Mouse (Mus musculus) lung, embryonic 15.5 days (tissue): ENCODE data around the gene 4933405O20Rik. TPM values are rescaled to one million over a fixed set of nuclear protein-coding genes. Genes with fewer than 3 reads are reported as not detected.

Experiments
- ATAC-seq: fragments of 200-750 bp; cut with Nextera tagmentation; 2 replicates; pipeline ENCODE4 v1.8.0; 2017; ENCODE audit warnings: moderate number of reproducible peaks, borderline replicate concordance; ENCODE audit not compliant: low FRiP score, low TSS enrichment; ENCODE audit errors: extremely low read depth
- H3K27ac ChIP-seq: fragments of 300-500 bp; sonication (generic); 2 replicates; pipeline ENCODE4 v1.5.1; 2015; ENCODE audit warnings: moderate library complexity, mild to moderate bottlenecking, inconsistent platforms
- H3K27me3 ChIP-seq: fragments of 300-500 bp; sonication (generic); 2 replicates; pipeline ENCODE4 v1.6.1; 2015; ENCODE audit warnings: inconsistent platforms
- H3K36me3 ChIP-seq: fragments of 300-500 bp; sonication (generic); 2 replicates; pipeline ENCODE4 v1.6.1; 2015; ENCODE audit warnings: inconsistent platforms
- H3K4me1 ChIP-seq: fragments of 300-500 bp; sonication (generic); 2 replicates; pipeline ENCODE4 v1.6.1; 2015; ENCODE audit warnings: inconsistent platforms
- H3K4me2 ChIP-seq: fragments of 300-500 bp; sonication (generic); 2 replicates; pipeline ENCODE4 v1.6.1; 2015; ENCODE audit warnings: inconsistent platforms, mild to moderate bottlenecking, moderate library complexity
- H3K4me3 ChIP-seq: fragments of 300-500 bp; sonication (generic); 2 replicates; pipeline ENCODE4 v1.5.1; 2015; ENCODE audit warnings: mild to moderate bottlenecking, inconsistent platforms
- H3K9ac ChIP-seq: fragments of 300-500 bp; sonication (generic); 2 replicates; pipeline ENCODE4 v1.6.1; 2015; ENCODE audit warnings: inconsistent platforms
- H3K9me3 ChIP-seq: fragments of 300-500 bp; sonication (generic); 2 replicates; pipeline ENCODE4 v1.6.1; 2016; ENCODE audit warnings: inconsistent platforms
- WGBS: fragments of 180-500 bp; shearing (Covaris S2); methylation state at CpG from one replicate; pipeline ENCODE4 v1.1.7; 2015; 5-methylcytosine and 5-hydroxymethylcytosine counted together
- polyA plus RNA-seq: library from polyadenylated mRNA; unstranded; fragments of >200 nt; fragmentation: Nextera tagmentation; extraction: Ambion mirVana; gene quantifications from 2 replicates; pipeline ENCODE4 v1.2.1, GENCODE M21; 2015

Gene 4933405O20Rik
- not detected in 2 replicates for polyA plus RNA-seq

- H3K4me1 ChIP-seq = no peaks in the 10 kb centered on the region
- H3K4me2 ChIP-seq = no peak within 1 kb of the TSS
- H3K36me3 ChIP-seq = no peaks in the 10 kb centered on the region
- no peak for ATAC-seq
- H3K27me3 ChIP-seq = no peaks in the 10 kb centered on the region
- no peak within 1 kb of the TSS for H3K4me3 ChIP-seq
- no peak within 1 kb of the TSS for H3K27ac ChIP-seq
- H3K9me3 ChIP-seq = no peaks in the 10 kb centered on the region
- no peak within 1 kb of the TSS for H3K9ac ChIP-seq
- WGBS = 62% methylated on average over 3 of the region's 3 CpGs
Observed at GRCm38 (mm10) chr7:50598890-50599289, at the start of gene 4933405O20Rik. Gene 4933405O20Rik (plus strand): TSS chr7:50599190.

GRCm38 (mm10) chr7:50549572-50549971, 49.4 kb upstream of the 4933405O20Rik start:
- Histone ChIP-seq H3K4me3 (no peak overlapping the region), H3K9ac (no peak overlapping the region), H3K4me1 (no peaks in the 10 kb centered on the region), H3K27ac (no peak overlapping the region), H3K27me3 (no peaks in the 10 kb centered on the region), H3K4me2 (no peak overlapping the region), H3K9me3 (no peaks in the 10 kb centered on the region), H3K36me3 (no peaks in the 10 kb centered on the region)
- no peak for ATAC-seq
- 73% methylated on average over 3 of the region's 3 CpGs for whole genome bisulfite sequencing

DNA sequence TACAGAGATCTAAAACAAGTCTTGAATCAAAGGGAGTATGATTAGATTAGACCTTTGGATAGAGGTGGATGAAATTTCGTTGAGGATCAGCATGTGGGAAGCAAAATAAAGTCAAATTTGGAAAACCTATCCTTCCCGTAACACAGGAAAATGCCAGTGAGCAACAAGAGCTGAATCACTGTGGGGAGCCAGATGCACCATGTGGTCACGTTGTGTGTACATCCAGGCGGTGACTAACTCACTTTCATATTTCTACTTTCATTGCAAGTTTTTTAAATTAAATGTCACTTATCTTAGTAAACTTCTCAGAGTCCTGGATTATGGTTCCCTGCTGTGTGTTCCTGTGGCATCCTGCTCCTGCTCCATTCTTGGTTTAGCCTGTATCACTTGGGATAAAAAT, 47.6 kb upstream of the 4933405O20Rik start:
- Histone ChIP-seq H3K4me3 (no peak overlapping the region), H3K27me3 (no peaks in the 10 kb centered on the region), H3K36me3 (no peaks in the 10 kb centered on the region), H3K4me1 (no peaks in the 10 kb centered on the region), H3K9ac (no peak overlapping the region), H3K27ac (no peak overlapping the region), H3K9me3 (no peaks in the 10 kb centered on the region), H3K4me2 (no peak overlapping the region)
- 71% methylated on average over 4 of the region's 4 CpGs for WGBS
- ATAC-seq = no peak

- Histone ChIP-seq H3K9ac (no peak overlapping the region), H3K9me3 (no peaks in the 10 kb centered on the region), H3K27ac (no peak overlapping the region), H3K4me1 (no peaks in the 10 kb centered on the region), H3K4me2 (no peak overlapping the region), H3K36me3 (no peaks in the 10 kb centered on the region), H3K27me3 (no peaks in the 10 kb centered on the region), H3K4me3 (no peak overlapping the region)
- ATAC-seq = no peak
- 77% methylated on average over 3 of the region's 3 CpGs for WGBS
Observed at GRCm38 (mm10) chr7:50562708-50563107, 36.3 kb upstream of the 4933405O20Rik start.

DNA sequence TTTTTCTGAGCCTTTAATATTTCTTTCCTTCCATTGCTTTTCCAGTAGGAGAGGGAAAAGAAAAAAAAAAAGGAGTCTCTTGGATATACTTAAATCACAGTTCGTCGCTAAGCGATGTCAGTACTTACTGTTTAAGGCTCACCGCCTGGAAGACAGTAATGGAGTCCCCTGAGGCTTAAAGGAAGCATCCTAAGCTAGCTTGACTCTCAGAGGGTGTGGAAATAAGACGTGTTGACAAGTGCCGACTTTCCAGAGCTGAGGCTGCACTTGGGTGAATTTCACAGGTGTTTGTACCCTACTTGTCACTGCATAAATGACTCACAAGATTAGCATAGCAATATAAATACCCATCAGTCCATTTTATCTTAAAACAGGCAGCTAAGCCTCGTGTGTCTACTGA, 25.1 kb upstream of the 4933405O20Rik start:
- no peaks in the 10 kb centered on the region for H3K36me3 ChIP-seq
- no peak for ATAC-seq
- no peaks in the 10 kb centered on the region for H3K9me3 ChIP-seq
- H3K4me3 ChIP-seq = no peak overlapping the region
- H3K27me3 ChIP-seq = no peaks in the 10 kb centered on the region
- H3K4me1 ChIP-seq = no peaks in the 10 kb centered on the region
- H3K27ac ChIP-seq = no peak overlapping the region
- H3K9ac ChIP-seq = no peak overlapping the region
- WGBS = 55% methylated on average over 7 of the region's 7 CpGs
- H3K4me2 ChIP-seq = no peak overlapping the region

DNA sequence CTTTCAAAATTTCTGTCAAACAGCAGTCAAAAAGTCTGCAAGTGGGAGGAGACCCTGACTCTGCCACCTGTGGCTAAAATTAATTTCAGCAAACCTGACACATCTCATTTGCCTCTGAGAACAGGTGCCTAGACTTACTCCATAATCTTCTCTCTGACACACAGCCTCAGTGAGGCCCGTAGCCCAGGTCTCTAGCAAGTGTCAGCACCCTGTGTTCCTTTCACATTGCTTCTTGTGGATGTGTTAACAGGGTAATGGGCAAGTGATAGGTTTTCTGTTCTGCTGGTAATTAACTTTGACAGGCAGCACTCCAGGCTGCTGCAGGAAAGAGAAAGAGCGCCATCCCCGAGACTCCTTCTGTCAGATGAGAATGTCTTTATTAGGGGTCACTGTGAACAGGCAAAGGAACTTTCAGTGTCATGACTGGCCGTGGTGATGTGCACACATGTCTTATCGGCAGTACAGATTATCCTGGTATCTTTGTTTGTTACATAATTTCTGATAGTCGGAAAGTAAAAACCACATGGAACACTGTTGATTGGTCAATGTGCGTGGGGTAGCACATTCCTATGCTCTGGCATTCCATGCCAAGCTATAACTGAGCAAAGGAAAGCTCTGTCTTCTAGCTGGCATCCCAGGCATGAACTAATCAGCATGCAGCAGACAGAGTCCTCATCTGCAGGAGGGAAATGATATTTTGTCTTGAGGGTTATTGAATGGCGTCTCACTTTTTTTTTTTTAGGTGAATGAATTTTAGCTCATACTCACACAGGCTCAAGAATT, 10.2 kb upstream of the 4933405O20Rik start:
- Histone ChIP-seq H3K36me3 (no peaks in the 10 kb centered on the region), H3K9me3 (no peaks in the 10 kb centered on the region), H3K4me2 (no peak overlapping the region), H3K27me3 (no peaks in the 10 kb centered on the region), H3K4me1 (no peaks in the 10 kb centered on the region), H3K4me3 (no peak overlapping the region), H3K27ac (no peak overlapping the region), H3K9ac (no peak overlapping the region)
- no peak for ATAC-seq
- 67% methylated on average over 8 of the region's 8 CpGs for WGBS

GRCm38 (mm10) chr7:50614101-50614500, 15.1 kb downstream of the 4933405O20Rik start:
- WGBS = 52% methylated on average over 2 of the region's 2 CpGs
- no peaks in the 10 kb centered on the region for H3K4me1 ChIP-seq
- H3K36me3 ChIP-seq = no peaks in the 10 kb centered on the region

DNA sequence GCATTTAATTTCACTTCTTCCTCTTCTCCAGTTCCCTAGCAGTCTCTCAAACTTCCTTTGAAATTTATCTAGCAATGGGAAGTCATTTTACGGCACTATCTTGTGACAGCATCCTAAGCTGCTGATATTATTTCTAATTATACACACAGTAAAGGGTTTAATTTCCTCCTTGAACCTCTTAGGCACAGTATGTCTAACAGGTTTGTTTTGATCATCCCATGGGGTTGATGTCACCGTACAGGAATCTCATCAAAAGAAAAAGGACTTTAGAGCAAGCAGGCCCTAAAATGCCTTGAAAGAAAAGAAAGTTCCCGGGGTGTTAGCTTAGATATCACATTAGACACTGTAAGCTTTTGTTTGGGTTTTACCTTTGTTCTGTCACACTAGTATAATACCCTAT, 30.2 kb downstream of the 4933405O20Rik start:
- ATAC-seq = no peak

More at GRCm38 (mm10) chr7:50614101-50614500, 15.1 kb downstream of the 4933405O20Rik start:
- Histone ChIP-seq H3K27me3 (no peaks in the 10 kb centered on the region), H3K9me3 (no peaks in the 10 kb centered on the region), H3K4me2 (no peak overlapping the region), H3K27ac (no peak overlapping the region), H3K9ac (no peak overlapping the region), H3K4me3 (no peak overlapping the region)
- ATAC-seq = no peak

GRCm38 (mm10) chr7:50633147-50633546, 34.2 kb downstream of the 4933405O20Rik start:
- Histone ChIP-seq H3K9ac (no peak overlapping the region), H3K4me1 (no peaks in the 10 kb centered on the region), H3K4me2 (no peak overlapping the region), H3K27ac (no peak overlapping the region), H3K27me3 (no peaks in the 10 kb centered on the region), H3K9me3 (no peaks in the 10 kb centered on the region), H3K4me3 (no peak overlapping the region), H3K36me3 (no peaks in the 10 kb centered on the region)
- WGBS = 73% methylated on average over 2 of the region's 2 CpGs
- no peak for ATAC-seq

More for the DNA sequence above, 30.2 kb downstream of the 4933405O20Rik start:
- Histone ChIP-seq H3K36me3 (no peaks in the 10 kb centered on the region), H3K27ac (no peak overlapping the region), H3K4me2 (no peak overlapping the region), H3K4me1 (no peaks in the 10 kb centered on the region), H3K4me3 (no peak overlapping the region), H3K27me3 (no peaks in the 10 kb centered on the region), H3K9me3 (no peaks in the 10 kb centered on the region), H3K9ac (no peak overlapping the region)
- 56% methylated on average over 3 of the region's 3 CpGs for WGBS
